Mouse (Mus musculus) spleen, adult 2 months (tissue): ENCODE measurements around the gene Myoz1. TPM values are rescaled to one million over a fixed set of nuclear protein-coding genes. Genes with fewer than 3 reads are reported as not detected.

Experiments
- DNase-seq, 2 experiments: peaks; one replicate each; pipeline versions ENCODE4 v3.0.0 to v3.0.0-alpha.2; 2012 to 2021; ENCODE audit warnings: low spot score in 2 of 2, low read depth in 1 of 2
- H3K27ac ChIP-seq: fragments of 200-500 bp; 2 replicates; pipeline ENCODE4 v1.5.1; 2012; ENCODE audit warnings: low read length, inconsistent platforms; ENCODE audit not compliant: insufficient read depth
- H3K27me3 ChIP-seq: fragments of 200-500 bp; 2 replicates; pipeline ENCODE4 v1.6.1; 2012; ENCODE audit warnings: mild to moderate bottlenecking, moderate library complexity, low read length, inconsistent platforms; ENCODE audit not compliant: control insufficient read depth, insufficient read depth
- H3K36me3 ChIP-seq: fragments of 200-500 bp; 2 replicates; pipeline ENCODE4 v1.6.1; 2012; ENCODE audit warnings: mild to moderate bottlenecking, low read length, inconsistent platforms; ENCODE audit not compliant: control insufficient read depth, insufficient read depth
- H3K4me1 ChIP-seq: fragments of 200-500 bp; 2 replicates; pipeline ENCODE4 v1.6.1; 2011; ENCODE audit warnings: inconsistent platforms; ENCODE audit not compliant: control insufficient read depth, insufficient read depth, insufficient read length
- H3K4me3 ChIP-seq: fragments of 200-500 bp; 2 replicates; pipeline ENCODE4 v1.5.1; 2011; ENCODE audit warnings: mild to moderate bottlenecking, inconsistent platforms; ENCODE audit not compliant: insufficient read depth, insufficient read length; ENCODE audit errors: extremely low read depth
- CTCF ChIP-seq: fragments of 200-500 bp; IDR thresholded peaks from 2 replicates; pipeline ENCODE4 v1.5.1; 2011; ENCODE audit warnings: mild to moderate bottlenecking, inconsistent platforms; ENCODE audit not compliant: insufficient read depth, insufficient read length, insufficient replicate concordance; ENCODE audit errors: extremely low read depth
- POLR2A ChIP-seq: fragments of 200-500 bp; IDR thresholded peaks from 2 replicates; pipeline ENCODE4 v1.6.1; 2011; ENCODE audit warnings: low read depth, low read length, inconsistent platforms
- WGBS: fragments of 180-500 bp; shearing (Covaris S2); methylation state at CpG from one replicate; pipeline ENCODE4 v1.1.7; 2018; 5-methylcytosine and 5-hydroxymethylcytosine counted together
- polyA plus RNA-seq: library from polyadenylated mRNA; depleted of rRNA; stranded (reverse); fragments of >200 nt; gene quantifications from 2 replicates; pipeline ENCODE4 v1.2.3, GENCODE M21; 2012

Gene Myoz1
- polyA plus RNA-seq, 1 experiment = not detected

DNA sequence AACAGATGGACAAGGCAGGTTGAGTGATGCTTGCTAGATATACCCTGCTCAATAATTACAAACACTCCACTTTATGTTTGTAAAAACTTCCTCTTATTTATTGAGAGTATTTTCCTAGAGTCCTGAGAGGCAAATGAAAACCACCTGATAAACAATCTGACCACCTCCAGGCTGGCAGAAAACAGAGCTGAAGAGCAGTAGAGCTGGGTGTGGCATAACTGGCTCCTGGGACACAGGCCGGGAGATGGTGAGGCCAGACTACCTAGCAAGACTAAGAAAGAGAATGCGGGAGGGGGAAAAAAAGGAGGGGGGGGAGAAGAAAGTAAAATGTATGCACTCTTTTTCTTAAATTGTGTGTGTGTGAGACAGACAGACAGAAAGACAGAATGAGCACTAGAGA, 33.9 kb downstream of the Myoz1 start:
- H3K4me1 ChIP-seq = peaks cover 4% of the 10 kb centered on the region; the same call in 1 of the 2 replicates
- 79% methylated on average over 2 of the region's 2 CpGs for WGBS
- H3K36me3 ChIP-seq = no peaks in the 10 kb centered on the region
- DNase-seq = no peak
- no peak overlapping the region for H3K4me3 ChIP-seq
- no peak overlapping the region for H3K27ac ChIP-seq
- no peaks in the 10 kb centered on the region for H3K27me3 ChIP-seq
- no peak for TF ChIP-seq POLR2A

DNA sequence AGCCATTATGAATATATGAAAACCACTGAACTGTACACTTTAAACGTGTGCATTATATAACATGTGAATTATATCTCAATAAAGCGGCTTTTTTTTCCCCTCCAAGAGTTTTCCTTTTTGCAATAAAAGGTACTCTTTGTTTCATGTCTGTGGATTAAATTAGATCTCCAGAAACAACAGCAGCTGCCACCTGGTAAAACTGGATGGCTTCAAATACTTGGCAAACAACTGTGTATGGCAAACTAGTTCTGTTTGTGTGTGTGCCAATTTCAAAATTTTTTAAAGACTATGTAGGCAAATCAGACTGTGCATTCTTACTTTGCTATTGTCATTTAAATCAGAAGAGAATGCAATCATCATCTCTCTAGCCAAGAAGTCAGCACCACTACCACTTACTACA, 34.4 kb downstream of the Myoz1 start:
- Histone ChIP-seq H3K27ac (no peak overlapping the region), H3K27me3 (no peaks in the 10 kb centered on the region), H3K4me3 (no peak overlapping the region), H3K4me1 (peaks cover 4% of the 10 kb centered on the region; the same call in 1 of the 2 replicates), H3K36me3 (no peaks in the 10 kb centered on the region)
- DNase-seq = no peak
- no peak for TF ChIP-seq POLR2A
- no peak for TF ChIP-seq CTCF
- WGBS = 87% methylated on average over 2 of the region's 2 CpGs

DNA sequence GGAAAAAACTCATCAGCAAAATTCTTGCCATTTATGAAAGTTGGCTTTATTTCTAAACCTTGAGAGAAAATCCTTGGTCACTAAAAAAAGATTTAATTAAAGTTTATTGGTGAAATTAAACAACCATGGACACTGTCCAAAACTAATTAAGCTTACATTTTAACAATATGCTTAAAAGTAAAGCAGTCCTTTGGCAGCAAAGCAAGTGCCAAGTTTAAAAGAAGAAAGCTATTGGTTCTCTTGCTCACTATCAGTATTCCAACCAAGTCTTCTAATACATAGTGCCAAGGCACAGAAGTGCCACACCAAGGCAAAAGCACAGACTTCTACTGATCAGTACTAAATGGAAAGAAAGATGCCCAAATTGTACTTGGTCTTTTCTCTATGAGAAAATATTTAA, 37.2 kb downstream of the Myoz1 start:
- no peak for DNase-seq
- Histone ChIP-seq H3K27me3 (no peaks in the 10 kb centered on the region), H3K27ac (no peak overlapping the region), H3K4me1 (peaks cover 4% of the 10 kb centered on the region; the same call in 1 of the 2 replicates), H3K36me3 (no peaks in the 10 kb centered on the region), H3K4me3 (no peak overlapping the region)
- TF ChIP-seq POLR2A = no peak

DNA sequence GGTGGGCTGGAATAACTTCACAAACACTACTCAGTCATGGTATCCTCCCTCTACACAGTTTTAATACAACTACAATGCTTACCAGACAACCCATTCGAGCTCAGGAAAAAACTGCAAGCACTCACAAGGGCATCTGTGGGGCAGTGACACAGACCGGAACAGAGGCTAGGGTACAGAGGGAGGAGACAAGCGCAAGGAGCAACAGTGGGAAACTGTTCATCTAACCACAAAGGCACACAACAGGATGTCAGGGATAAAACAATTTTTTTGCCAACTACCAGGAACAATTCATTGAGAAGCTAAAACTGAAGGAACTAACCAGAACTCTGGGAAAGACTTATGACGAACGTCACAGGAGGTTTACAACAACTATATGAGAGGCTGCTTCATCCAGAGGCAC, 38.1 kb downstream of the Myoz1 start:
- Histone ChIP-seq H3K36me3 (no peaks in the 10 kb centered on the region), H3K4me3 (no peak overlapping the region), H3K27me3 (no peaks in the 10 kb centered on the region), H3K27ac (no peak overlapping the region), H3K4me1 (peaks cover 4% of the 10 kb centered on the region; the same call in 1 of the 2 replicates)
- DNase-seq = no peak
- TF ChIP-seq CTCF = no peak
- 13% methylated on average over 5 of the region's 5 CpGs for WGBS

DNA sequence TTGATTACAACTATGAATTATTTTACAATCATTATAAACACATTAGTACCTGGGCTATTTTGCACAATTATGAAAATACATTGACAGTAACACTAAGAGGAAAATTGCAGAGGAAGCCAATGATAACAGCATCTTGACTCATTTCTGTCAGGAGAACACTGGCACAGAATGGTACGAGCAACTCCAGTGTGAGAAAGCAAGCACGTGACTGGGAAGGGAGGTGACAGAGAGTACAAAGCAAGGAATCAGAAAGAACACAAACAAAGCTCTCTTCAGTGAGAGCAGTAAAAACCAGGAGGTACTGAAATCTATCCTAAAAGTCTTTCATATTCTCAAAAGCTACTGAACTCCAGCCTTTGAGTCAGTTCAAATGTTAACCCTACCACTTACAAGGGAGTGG, 39.9 kb downstream of the Myoz1 start:
- Histone ChIP-seq H3K27ac (no peak overlapping the region), H3K4me1 (peaks cover 4% of the 10 kb centered on the region; the same call in 1 of the 2 replicates), H3K36me3 (no peaks in the 10 kb centered on the region), H3K4me3 (no peak overlapping the region), H3K27me3 (no peaks in the 10 kb centered on the region)
- no peak for DNase-seq
- no peak for TF ChIP-seq POLR2A
- TF ChIP-seq CTCF = no peak
- WGBS = 56% methylated on average over 2 of the region's 2 CpGs

DNA sequence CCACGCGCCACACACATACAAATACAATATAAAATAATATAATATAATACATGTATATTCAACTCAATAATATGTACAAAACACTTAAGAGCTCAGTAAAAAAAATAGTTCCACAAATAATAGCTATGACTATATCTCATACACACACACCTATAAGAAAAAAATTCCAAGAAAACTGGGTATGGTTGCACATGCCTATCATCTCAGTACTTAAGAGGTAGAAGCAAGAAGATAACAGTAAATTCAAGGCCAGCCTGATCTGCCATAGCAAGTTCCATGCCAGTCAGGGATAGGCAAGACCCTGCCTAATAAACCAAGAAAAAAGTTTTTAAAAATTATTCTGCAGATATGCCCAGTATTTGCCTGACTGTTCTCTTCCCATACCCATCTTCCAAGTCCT, 41.3 kb downstream of the Myoz1 start:
- TF ChIP-seq CTCF (no peak), POLR2A (no peak)
- Histone ChIP-seq H3K27ac (no peak overlapping the region), H3K27me3 (no peaks in the 10 kb centered on the region), H3K4me1 (peaks cover 4% of the 10 kb centered on the region; the same call in 1 of the 2 replicates), H3K4me3 (no peak overlapping the region), H3K36me3 (no peaks in the 10 kb centered on the region)
- WGBS = 97% methylated on average over 2 of the region's 2 CpGs
- no peak for DNase-seq

DNA sequence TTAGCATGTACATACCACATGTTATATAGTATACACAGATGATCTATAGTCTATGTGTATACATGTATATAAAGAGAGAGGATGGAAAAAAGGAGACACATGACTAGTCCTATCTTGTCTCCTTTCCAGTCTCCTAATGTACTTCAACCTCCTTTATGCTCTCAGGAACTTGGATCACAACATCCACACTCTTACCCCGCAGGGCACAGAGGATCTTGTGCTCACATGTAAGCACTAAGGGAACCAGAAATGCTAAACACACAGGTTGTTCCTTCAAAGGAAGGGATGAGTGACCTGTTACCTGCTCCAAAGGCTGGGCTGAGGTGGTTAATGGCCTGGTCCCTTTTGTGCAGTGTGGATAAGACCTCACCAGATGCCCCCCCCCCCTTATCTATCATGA, 43.5 kb downstream of the Myoz1 start:
- no peaks in the 10 kb centered on the region for H3K4me1 ChIP-seq
- no peak for TF ChIP-seq POLR2A
- TF ChIP-seq CTCF = no peak
- no peak for DNase-seq
- no peak overlapping the region for H3K4me3 ChIP-seq
- no peaks in the 10 kb centered on the region for H3K27me3 ChIP-seq
- no peak overlapping the region for H3K27ac ChIP-seq
- WGBS = 94% methylated on average over 1 of the region's 1 CpGs
- no peaks in the 10 kb centered on the region for H3K36me3 ChIP-seq

DNA sequence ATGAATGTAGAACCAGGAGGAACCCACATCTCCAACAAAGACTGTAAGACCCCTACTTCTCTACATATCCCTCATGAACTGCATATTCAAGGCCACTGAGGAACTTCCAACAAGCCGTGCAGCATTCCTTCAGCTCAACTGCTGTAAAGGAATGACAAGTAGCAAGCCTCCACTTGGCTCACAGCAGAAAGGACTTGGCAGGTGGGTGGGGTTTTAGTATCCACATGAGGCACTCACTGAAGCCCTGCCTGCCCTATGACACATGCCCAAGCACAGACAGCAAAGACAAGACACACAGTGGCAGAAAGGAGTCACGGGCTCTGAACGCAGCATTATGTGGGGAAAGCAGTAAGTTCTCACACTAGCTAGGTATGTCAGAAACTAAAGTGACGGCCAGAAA, 46.2 kb downstream of the Myoz1 start:
- DNase-seq = no peak
- TF ChIP-seq CTCF (no peak), POLR2A (no peak)
- no peak overlapping the region for H3K27ac ChIP-seq
- WGBS = 94% methylated on average over 4 of the region's 4 CpGs
- no peak overlapping the region for H3K4me3 ChIP-seq
- no peaks in the 10 kb centered on the region for H3K4me1 ChIP-seq
- H3K36me3 ChIP-seq = no peaks in the 10 kb centered on the region
- H3K27me3 ChIP-seq = no peaks in the 10 kb centered on the region
